ENCODE assay signal across 12 mouse cellular contexts in the genomic region with DNA sequence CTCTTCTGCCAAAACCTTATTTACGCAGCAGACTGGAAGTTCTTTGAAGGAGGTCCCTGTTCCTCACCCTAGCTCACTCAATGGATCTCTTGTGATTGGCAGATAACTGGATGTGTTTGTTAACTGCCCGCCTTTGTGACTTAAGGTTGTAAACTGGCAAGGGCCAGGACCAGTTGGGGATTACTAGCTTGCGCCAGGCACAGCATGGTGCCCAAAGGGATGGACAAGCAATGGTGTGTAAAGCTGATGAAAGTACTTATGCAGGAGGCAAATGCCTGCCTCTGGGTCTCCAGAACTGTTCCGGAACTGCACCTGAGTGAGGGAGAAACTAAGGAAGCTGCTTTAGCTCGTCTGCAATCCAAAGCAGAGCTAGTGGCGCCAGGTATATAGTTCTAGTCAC. TPM values are rescaled to one million over a fixed set of nuclear protein-coding genes. Genes with fewer than 3 reads are reported as not detected.
A peak's percentile ranks its signal among the peaks of the same experiment; 100 is the strongest.
DNase-seq lines count a peak whose midpoint lies in the region; ATAC-seq and TF ChIP-seq lines count a peak whose summit lies in the region.
"Had no signal": no experiment of that assay in that cellular context is flagged by ENCODE, and none has a peak within 500 bp of the region (broad histone marks: within the 10 kb centered on the region; RNA-seq: fewer than 3 reads in every experiment).

No protein-coding gene starts in this region.

- ATAC-seq in cerebellum, adult (ENCODE audit: insufficient number of reproducible peaks, low FRiP score, low TSS enrichment): no peak
- ATAC-seq in liver, embryonic 15.5 days (ENCODE audit: insufficient read depth): no peak

- H3K4me3 ChIP-seq in liver, embryonic 15.5 days (replicated peaks): peak overlapping the region; percentile 63

- peak overlapping the region; percentile 82 for H3K4me2 ChIP-seq in liver, embryonic 15.5 days

- H3K27me3 ChIP-seq in liver, embryonic 15.5 days: no peaks in the 10 kb centered on the region; the same call in 1 of the 2 replicates
- H3K27me3 ChIP-seq: stomach, embryonic 15.5 days had no signal

- H3K9ac ChIP-seq in liver, embryonic 15.5 days: peak overlapping the region; percentile 66

- peak; percentile 23 for DNase-seq in cerebellum, adult 11 months
- peak; percentile 36 for DNase-seq in left cerebral cortex, postnatal 4 days
- no peak for DNase-seq in left cerebral cortex, adult 18-20 months (ENCODE audit: low spot score in 2 of 2)
- peak; percentile 20 for DNase-seq in brain, embryonic 14.5 days (ENCODE audit: low read depth)
- no peak for DNase-seq in kidney, adult 18-20 months
- no peak for DNase-seq in right cerebral cortex, postnatal 10 days (ENCODE audit: low spot score in 2 of 2)
- DNase-seq: kidney, adult 9 months; layer of hippocampus, adult 9-11 months had no signal

- intact Hi-C loops in left cerebral cortex, postnatal 4 days (cut with DNase I): loop anchor here (10.0 kb wide), 1 partner anchor 98 kb away; no protein-coding TSS in a partner anchor

- peak overlapping the region; percentile 97 for H3K27ac ChIP-seq in liver, embryonic 15.5 days (replicated peaks)

- TF ChIP-seq CTCF in brain, embryonic 14.5 days (IDR thresholded peaks at IDR 0.05; ENCODE audit: borderline replicate concordance, extremely low read depth, insufficient read depth, insufficient read length): no peak

- peaks cover 49% of the 10 kb centered on the region for H3K4me1 ChIP-seq in liver, embryonic 15.5 days (replicated peaks)
- H3K4me1 ChIP-seq: midbrain, embryonic 12.5 days; stomach, embryonic 15.5 days had no signal

- peaks cover 11% of the 10 kb centered on the region; the same call in 1 of the 2 replicates for H3K36me3 ChIP-seq in liver, embryonic 15.5 days (replicated peaks)
- H3K36me3 ChIP-seq: midbrain, embryonic 12.5 days; stomach, embryonic 15.5 days had no signal

- H3K9me3 ChIP-seq in liver, embryonic 15.5 days (replicated peaks): no peaks in the 10 kb centered on the region
- H3K9me3 ChIP-seq: midbrain, embryonic 12.5 days; stomach, embryonic 15.5 days had no signal

- TF ChIP-seq POLR2A in brain, embryonic 14.5 days (IDR thresholded peaks at IDR 0.05; ENCODE audit: borderline replicate concordance, extremely low read depth, insufficient read depth, insufficient read length, poor library complexity, severe bottlenecking): no peak

- WGBS in liver, embryonic 15.5 days (ENCODE audit: insufficient replicate concordance): 50% methylated on average over 6 of the region's 6 CpGs

RNA-seq across cellular contexts. Expression of a gene that starts 29.8 kb away (rescaled TPM):
- 10 to 100 TPM; 24.4 to 26.4 TPM for total RNA-seq in left cerebral cortex, postnatal 4 days (2021)
- total RNA-seq in left cerebral cortex, adult 18-20 months (2021): 10 to 100 TPM; 16.2 to 16.8 TPM
- polyA plus RNA-seq in brain, embryonic 14.5 days (2012; rRNA removed): 14.7 and 16.4 TPM in 2 replicates
- polyA plus RNA-seq in liver, embryonic 15.5 days (2015; fragmentation: Nextera tagmentation; extraction: Ambion mirVana): 6.8 and 8.1 TPM in 2 replicates

RNA-seq across cellular contexts. Expression of a gene that starts 54.7 kb away (rescaled TPM):
- total RNA-seq in left cerebral cortex, postnatal 4 days (2021): 10 to 100 TPM; 27.9 to 33.5 TPM
- total RNA-seq in left cerebral cortex, adult 18-20 months (2021): 10 to 100 TPM; 18.4 to 22.1 TPM
- polyA plus RNA-seq in brain, embryonic 14.5 days (2012; rRNA removed): 5.1 and 11.3 TPM in 2 replicates
- polyA plus RNA-seq in liver, embryonic 15.5 days (2015; fragmentation: Nextera tagmentation; extraction: Ambion mirVana): 3.6 and 3.7 TPM in 2 replicates

Comparison
In these comparisons a context has a peak if more than half of its experiments do, and no peak if none do; other contexts are left out.
1. DNase-seq: peak in cerebellum, adult 11 months (single experiment), left cerebral cortex, postnatal 4 days (single experiment) and brain, embryonic 14.5 days (single experiment); none in left cerebral cortex, adult 18-20 months (0 of 2), kidney, adult 18-20 months (single experiment) and right cerebral cortex, postnatal 10 days (0 of 2).